Mouse (Mus musculus) stomach, adult 2 months (tissue): ENCODE results near the gene Nab1. TPM values are rescaled to one million over a fixed set of nuclear protein-coding genes. Genes with fewer than 3 reads are reported as not detected.

Experiments used
- polyA plus RNA-seq: library from polyadenylated mRNA; depleted of rRNA; stranded (reverse); fragments of >200 nt; gene quantifications from 2 replicates; pipeline ENCODE4 v1.2.3, GENCODE M21; 2012; rRNA removed

The Nab1 gene
- 2.2 and 2.9 TPM in 2 replicates for polyA plus RNA-seq

DNA sequence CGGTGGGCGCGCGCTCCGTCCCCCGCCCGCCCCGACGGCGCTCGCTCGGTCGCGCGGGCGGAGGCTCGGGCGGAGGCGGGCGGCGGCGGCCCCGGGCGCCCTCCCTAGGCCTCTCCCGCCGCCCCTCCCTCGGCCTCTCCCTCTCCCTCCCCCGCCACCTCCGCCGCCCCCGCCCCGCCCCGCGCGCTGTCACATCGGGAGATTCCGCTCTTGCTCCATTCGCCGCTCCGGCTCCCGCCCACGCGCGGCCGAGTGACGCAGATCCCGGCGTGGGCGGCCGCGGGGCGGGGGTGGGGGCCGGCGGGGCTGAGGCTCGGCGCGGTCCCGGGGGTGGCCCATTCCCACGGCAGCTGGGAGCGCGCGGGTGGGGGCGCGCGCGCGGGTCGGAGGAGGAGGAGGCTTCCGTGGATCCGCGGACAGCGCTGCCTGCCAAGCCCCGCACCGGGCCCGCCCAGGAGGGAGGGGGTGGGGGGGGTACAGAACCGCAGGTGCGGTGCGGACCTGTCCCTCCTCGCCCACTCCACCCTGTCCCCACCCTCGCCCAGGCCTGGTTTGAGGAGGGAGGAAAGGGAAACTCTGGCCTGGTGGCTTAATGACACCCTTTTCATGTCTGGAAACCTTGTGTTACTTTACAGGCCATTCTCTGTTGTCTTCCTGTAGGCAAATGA is at the start of gene Nab1:
Gene Nab1 (minus strand): TSS at position 366 of the 668 bp plus-strand sequence.

Other genes starting within 250 kb of the Nab1 start
- gene Nemp2, start 130.0 kb upstream of the Nab1 start, polyA plus RNA-seq = 1.5 and 1.9 TPM in 2 replicates
- 10.6 and 10.8 TPM in 2 replicates for gene Mfsd6, start 226.8 kb upstream of the Nab1 start, polyA plus RNA-seq